Mouse (Mus musculus): Measurements from ENCODE around the gene Olfr228. TPM values are rescaled to one million over a fixed set of nuclear protein-coding genes. Genes with fewer than 3 reads are reported as not detected.
"Not testable (repeated sequence)": the region's sequence is repeated elsewhere in the genome, so short reads cannot be mapped to it uniquely, and the experiment has no call there.

Olfr228 gene
- not detected in 2 replicates for polyA plus RNA-seq (2015; fragmentation: Nextera tagmentation; extraction: Ambion mirVana)

GRCm38 (mm10) chr2:86487286-86487685 lies at the start of gene Olfr228:
Olfr228 (minus strand) TSS chr2:86487386.
- H3K9ac ChIP-seq (replicated peaks; ENCODE audit: low read depth, low read length) = no peak within 1 kb of the TSS
- no peak within 1 kb of the TSS for H3K4me2 ChIP-seq (ENCODE audit: low read length)
- H3K36me3 ChIP-seq (ENCODE audit: control insufficient read depth, insufficient read depth) = no peaks in the 10 kb centered on the region
- H3K27me3 ChIP-seq (replicated peaks; ENCODE audit: control insufficient read depth, insufficient read depth, low read length) = no peaks in the 10 kb centered on the region
- WGBS = 48% methylated on average over 1 of the region's 1 CpGs
- no peak for ATAC-seq
- no peaks in the 10 kb centered on the region for H3K4me1 ChIP-seq (replicated peaks; ENCODE audit: control insufficient read depth, insufficient read depth, low read length)
- no peak within 1 kb of the TSS for H3K4me3 ChIP-seq (replicated peaks; ENCODE audit: low read length)
- no peaks in the 10 kb centered on the region for H3K9me3 ChIP-seq (ENCODE audit: control insufficient read depth, low read length)
- H3K27ac ChIP-seq (ENCODE audit: low read length) = no peak within 1 kb of the TSS

DNA sequence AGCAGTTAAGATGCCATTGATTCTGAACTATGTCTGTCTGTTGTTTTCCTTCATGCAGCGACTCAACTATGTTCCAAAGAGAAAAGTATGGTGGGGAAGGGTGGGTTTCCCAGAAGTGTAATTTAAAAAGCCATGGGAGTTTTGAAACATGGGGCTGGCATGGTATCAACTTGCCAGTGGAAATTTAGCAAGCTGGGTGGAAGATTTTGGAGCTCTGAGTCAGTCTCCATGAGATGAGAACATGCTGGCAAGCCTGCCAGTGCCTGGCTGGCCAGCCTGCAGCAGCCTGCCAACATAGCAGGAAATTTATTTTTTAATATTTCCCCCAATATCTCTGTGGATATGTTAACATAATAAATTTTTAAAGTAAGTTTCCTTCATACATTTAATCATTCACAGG lies 43.8 kb upstream of the Olfr228 start:
- Histone ChIP-seq H3K4me2 (ENCODE audit: low read length) (no peak overlapping the region), H3K9me3 (ENCODE audit: control insufficient read depth, low read length) (no peaks in the 10 kb centered on the region), H3K27me3 (replicated peaks; ENCODE audit: control insufficient read depth, insufficient read depth, low read length) (no peaks in the 10 kb centered on the region), H3K36me3 (ENCODE audit: control insufficient read depth, insufficient read depth) (no peaks in the 10 kb centered on the region), H3K27ac (ENCODE audit: low read length) (no peak overlapping the region), H3K9ac (replicated peaks; ENCODE audit: low read depth, low read length) (no peak overlapping the region), H3K4me3 (replicated peaks; ENCODE audit: low read length) (no peak overlapping the region), H3K4me1 (replicated peaks; ENCODE audit: control insufficient read depth, insufficient read depth, low read length) (no peaks in the 10 kb centered on the region)
- no peak for ATAC-seq
- WGBS = 60% methylated on average over 1 of the region's 1 CpGs

GRCm38 (mm10) chr2:86508161-86508560 lies 21.0 kb upstream of the Olfr228 start, which contains the start of gene Olfr1076:
Olfr1076 (plus strand) TSS chr2:86508461.
- no peak within 1 kb of the TSS for H3K27ac ChIP-seq (ENCODE audit: low read length)
- no peaks in the 10 kb centered on the region for H3K9me3 ChIP-seq (ENCODE audit: control insufficient read depth, low read length)
- no peaks in the 10 kb centered on the region for H3K27me3 ChIP-seq (replicated peaks; ENCODE audit: control insufficient read depth, insufficient read depth, low read length)
- no peak within 1 kb of the TSS for H3K4me3 ChIP-seq (replicated peaks; ENCODE audit: low read length)
- no peak within 1 kb of the TSS for H3K9ac ChIP-seq (replicated peaks; ENCODE audit: low read depth, low read length)
- H3K4me2 ChIP-seq (ENCODE audit: low read length) = no peak within 1 kb of the TSS
- no peak for ATAC-seq
- H3K36me3 ChIP-seq (ENCODE audit: control insufficient read depth, insufficient read depth) = no peaks in the 10 kb centered on the region
- WGBS = 89% methylated on average over 1 of the region's 1 CpGs
- no peaks in the 10 kb centered on the region for H3K4me1 ChIP-seq (replicated peaks; ENCODE audit: control insufficient read depth, insufficient read depth, low read length)

GRCm38 (mm10) chr2:86464442-86465109 lies 22.6 kb downstream of the Olfr228 start:
- Histone ChIP-seq H3K4me1 (replicated peaks; ENCODE audit: control insufficient read depth, insufficient read depth, low read length) (no peaks in the 10 kb centered on the region), H3K9me3 (ENCODE audit: control insufficient read depth, low read length) (no peaks in the 10 kb centered on the region), H3K4me2 (ENCODE audit: low read length) (peak overlapping the region; percentile 23; the same call in 1 of the 2 replicates), H3K4me3 (replicated peaks; ENCODE audit: low read length) (no peak overlapping the region), H3K27me3 (replicated peaks; ENCODE audit: control insufficient read depth, insufficient read depth, low read length) (no peaks in the 10 kb centered on the region), H3K9ac (replicated peaks; ENCODE audit: low read depth, low read length) (no peak overlapping the region), H3K36me3 (ENCODE audit: control insufficient read depth, insufficient read depth) (no peaks in the 10 kb centered on the region), H3K27ac (ENCODE audit: low read length) (no peak overlapping the region)
- peak; percentile 77 for ATAC-seq
- 41% methylated on average over 10 of the region's 10 CpGs for WGBS

DNA sequence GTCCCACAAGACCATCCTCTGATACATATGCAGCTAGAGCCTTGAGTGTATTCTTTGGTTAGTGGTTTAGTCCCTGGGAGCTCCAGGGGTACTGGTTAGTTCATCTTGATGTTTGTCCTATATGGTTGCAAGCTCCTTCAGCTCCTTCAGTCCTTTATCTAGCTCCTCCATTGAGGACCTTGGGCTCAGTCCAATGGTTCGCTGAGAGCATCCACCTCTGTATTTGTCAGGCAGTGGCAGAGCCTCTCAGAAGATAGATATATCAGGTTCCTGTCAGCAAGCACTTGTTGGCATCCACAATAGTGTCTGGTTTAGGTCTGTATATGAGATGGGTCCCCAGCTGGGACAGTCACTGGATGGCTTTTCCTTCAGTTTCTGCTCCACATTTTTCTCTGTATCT lies 26.8 kb downstream of the Olfr228 start:
- Histone ChIP-seq H3K27ac (ENCODE audit: low read length) (no peak overlapping the region), H3K36me3 (ENCODE audit: control insufficient read depth, insufficient read depth) (no peaks in the 10 kb centered on the region), H3K4me1 (replicated peaks; ENCODE audit: control insufficient read depth, insufficient read depth, low read length) (no peaks in the 10 kb centered on the region), H3K9me3 (ENCODE audit: control insufficient read depth, low read length) (no peaks in the 10 kb centered on the region), H3K4me2 (ENCODE audit: low read length) (no peak overlapping the region), H3K4me3 (replicated peaks; ENCODE audit: low read length) (no peak overlapping the region), H3K9ac (replicated peaks; ENCODE audit: low read depth, low read length) (no peak overlapping the region), H3K27me3 (replicated peaks; ENCODE audit: control insufficient read depth, insufficient read depth, low read length) (no peaks in the 10 kb centered on the region)
- ATAC-seq = no peak
- 83% methylated on average over 1 of the region's 1 CpGs for whole genome bisulfite sequencing

DNA sequence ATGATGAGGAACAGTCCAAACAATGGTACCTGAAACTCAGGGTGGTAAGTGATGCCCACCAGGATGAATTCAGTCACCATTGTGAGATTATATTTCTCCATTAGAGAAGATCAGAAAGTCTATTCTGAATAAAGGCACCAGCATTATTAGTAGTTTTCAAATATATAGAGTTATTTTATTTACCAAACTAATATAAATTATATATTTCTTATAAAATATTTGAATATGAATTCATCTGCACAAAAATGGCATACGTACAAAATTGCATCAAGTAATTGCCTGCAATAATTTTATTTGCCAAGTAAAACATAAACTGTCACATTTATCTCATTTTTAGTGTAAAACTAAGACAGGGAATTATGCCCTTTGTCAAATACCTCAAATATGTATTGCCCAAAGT lies 31.0 kb downstream of the Olfr228 start, which contains the start of gene Olfr1066:
Olfr1066 (minus strand) TSS at position 101 of the 400 bp plus-strand sequence.
- Histone ChIP-seq H3K4me3 (replicated peaks; ENCODE audit: low read length) (no peak within 1 kb of the TSS), H3K36me3 (ENCODE audit: control insufficient read depth, insufficient read depth) (no peaks in the 10 kb centered on the region), H3K4me1 (replicated peaks; ENCODE audit: control insufficient read depth, insufficient read depth, low read length) (no peaks in the 10 kb centered on the region), H3K27ac (ENCODE audit: low read length) (no peak within 1 kb of the TSS), H3K9me3 (ENCODE audit: control insufficient read depth, low read length) (no peaks in the 10 kb centered on the region), H3K27me3 (replicated peaks; ENCODE audit: control insufficient read depth, insufficient read depth, low read length) (no peaks in the 10 kb centered on the region), H3K9ac (replicated peaks; ENCODE audit: low read depth, low read length) (no peak within 1 kb of the TSS), H3K4me2 (ENCODE audit: low read length) (no peak within 1 kb of the TSS)
- no peak for ATAC-seq
- 91% methylated on average over 1 of the region's 1 CpGs for WGBS

- not testable (repeated sequence) for H3K36me3 ChIP-seq (ENCODE audit: control insufficient read depth, insufficient read depth); H3K27ac ChIP-seq (ENCODE audit: low read length); H3K4me3 ChIP-seq (replicated peaks; ENCODE audit: low read length); H3K4me2 ChIP-seq (ENCODE audit: low read length); H3K4me1 ChIP-seq (replicated peaks; ENCODE audit: control insufficient read depth, insufficient read depth, low read length); ATAC-seq; H3K9ac ChIP-seq (replicated peaks; ENCODE audit: low read depth, low read length); H3K9me3 ChIP-seq (ENCODE audit: control insufficient read depth, low read length); H3K27me3 ChIP-seq (replicated peaks; ENCODE audit: control insufficient read depth, insufficient read depth, low read length)
- WGBS = no CpG with 5 or more reads among the region's 1 CpGs
These were observed 36.7 kb downstream of the Olfr228 start, which contains the start of gene Olfr1065 for GRCm38 (mm10) chr2:86450491-86450890. Olfr1065 (minus strand) TSS chr2:86450591.

DNA sequence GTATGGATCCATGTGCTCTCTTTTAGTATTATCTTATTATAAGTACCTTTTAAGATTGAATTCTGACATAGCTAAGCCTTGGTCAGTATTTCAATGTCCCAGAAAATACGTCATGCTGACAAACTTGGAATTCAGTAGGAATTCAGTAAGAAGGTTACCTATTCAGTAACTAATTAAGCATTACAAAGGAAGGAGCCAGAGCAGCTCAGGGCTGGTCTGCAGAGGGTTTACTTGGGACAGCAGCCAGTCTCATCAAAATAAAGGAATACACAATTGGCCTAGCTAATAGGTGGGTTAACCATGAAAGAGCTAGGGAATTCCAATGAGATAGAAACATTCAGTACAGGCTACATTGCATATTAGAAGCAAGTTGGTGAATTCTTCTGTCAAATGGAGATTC lies 45.1 kb downstream of the Olfr228 start:
- H3K9me3 ChIP-seq (ENCODE audit: control insufficient read depth, low read length) = not testable (repeated sequence)

More for the DNA sequence above, 45.1 kb downstream of the Olfr228 start:
- H3K4me2 ChIP-seq (ENCODE audit: low read length); H3K4me3 ChIP-seq (replicated peaks; ENCODE audit: low read length); H3K36me3 ChIP-seq (ENCODE audit: control insufficient read depth, insufficient read depth); H3K27me3 ChIP-seq (replicated peaks; ENCODE audit: control insufficient read depth, insufficient read depth, low read length); H3K9ac ChIP-seq (replicated peaks; ENCODE audit: low read depth, low read length); H3K27ac ChIP-seq (ENCODE audit: low read length); ATAC-seq; H3K4me1 ChIP-seq (replicated peaks; ENCODE audit: control insufficient read depth, insufficient read depth, low read length): not testable (repeated sequence)
- WGBS = 24% methylated on average over 1 of the region's 1 CpGs
